Mouse (Mus musculus): ENCODE measurements around the gene N4bp2l2. TPM values are rescaled to one million over a fixed set of nuclear protein-coding genes. Genes with fewer than 3 reads are reported as not detected.
"Not testable (repeated sequence)": the region's sequence is repeated elsewhere in the genome, so short reads cannot be mapped to it uniquely, and the experiment has no call there.

The N4bp2l2 gene
- total RNA-seq, 2 experiments from 2014 or later, result 88.2 to 89.9 TPM

GRCm38 (mm10) chr5:150668731-150669130 lies 2.7 kb upstream of the N4bp2l2 start:
- Histone ChIP-seq H3K4me3 (no peak overlapping the region), H3K27ac (no peak overlapping the region)
- no peak for TF ChIP-seq CTCF (conservative IDR thresholded peaks at IDR 0.05)
- DNase-seq (ENCODE audit: low spot score in 2 of 2), result no peak

GRCm38 (mm10) chr5:150665132-150665954 lies 640 bp downstream of the N4bp2l2 start:
- Histone ChIP-seq H3K27ac (peak overlapping the region; percentile 95), H3K4me3 (peak overlapping the region; percentile 89)
- DNase-seq (ENCODE audit: low spot score in 2 of 2), result peak; percentile 92 to 98
- TF ChIP-seq CTCF (conservative IDR thresholded peaks at IDR 0.05), result peak; percentile 92

DNA sequence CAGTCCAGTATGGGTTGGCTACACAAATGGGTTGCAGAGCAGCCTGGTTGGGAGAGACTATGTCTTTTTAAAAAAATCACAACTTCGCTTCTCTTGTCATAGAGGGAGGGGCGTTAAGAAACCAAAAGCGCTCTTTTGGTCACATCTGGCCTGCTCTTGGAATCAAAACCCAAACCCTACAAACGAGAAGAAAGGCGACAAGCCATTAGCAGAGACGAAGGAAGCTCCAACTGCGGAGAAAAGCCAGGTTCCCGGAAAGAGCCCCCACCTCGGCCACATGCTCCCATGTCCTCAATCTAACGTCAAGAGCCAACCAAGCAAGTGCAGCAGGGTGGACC lies 1.2 kb downstream of the N4bp2l2 start:
- H3K27ac ChIP-seq, result peak overlapping the region; percentile 95
- TF ChIP-seq CTCF (conservative IDR thresholded peaks at IDR 0.05), result no peak
- DNase-seq (ENCODE audit: low spot score in 2 of 2), result peak in 1 of 2 experiments; percentile 29

DNA sequence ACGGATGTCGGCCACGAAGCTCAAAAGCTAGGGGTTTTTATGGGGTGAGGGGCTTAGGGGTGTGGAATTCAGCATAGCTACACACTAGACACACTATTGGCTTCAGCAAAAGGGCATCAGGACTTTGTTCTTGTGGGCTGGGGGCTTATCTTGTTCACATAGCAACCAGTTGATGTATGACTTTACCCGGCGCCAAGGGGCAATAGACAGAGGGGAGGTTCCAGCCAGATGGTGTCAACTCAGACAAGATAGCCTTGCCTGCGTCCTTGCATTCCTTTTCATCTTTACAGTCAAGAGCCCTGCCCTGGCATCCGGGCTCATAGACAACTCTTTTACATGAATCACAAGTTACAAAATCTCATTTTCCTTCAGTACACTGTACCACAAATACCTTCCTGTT lies 2.1 kb downstream of the N4bp2l2 start:
- peak overlapping the region; percentile 89 for H3K4me3 ChIP-seq
- H3K27ac ChIP-seq; DNase-seq (ENCODE audit: low spot score in 2 of 2): not testable (repeated sequence)

More for the DNA sequence above, 1.2 kb downstream of the N4bp2l2 start:
- peak overlapping the region; percentile 89 for H3K4me3 ChIP-seq

- H3K4me3 ChIP-seq, result peak overlapping the region; percentile 13; the same call in 1 of the 2 replicates
- H3K27ac ChIP-seq; DNase-seq (ENCODE audit: low spot score in 2 of 2): not testable (repeated sequence)
Observed at GRCm38 (mm10) chr5:150660296-150660695, 5.7 kb downstream of the N4bp2l2 start.

GRCm38 (mm10) chr5:150659425-150659824 lies 6.6 kb downstream of the N4bp2l2 start:
- H3K4me3 ChIP-seq; DNase-seq (ENCODE audit: low spot score in 2 of 2); H3K27ac ChIP-seq: not testable (repeated sequence)

DNA sequence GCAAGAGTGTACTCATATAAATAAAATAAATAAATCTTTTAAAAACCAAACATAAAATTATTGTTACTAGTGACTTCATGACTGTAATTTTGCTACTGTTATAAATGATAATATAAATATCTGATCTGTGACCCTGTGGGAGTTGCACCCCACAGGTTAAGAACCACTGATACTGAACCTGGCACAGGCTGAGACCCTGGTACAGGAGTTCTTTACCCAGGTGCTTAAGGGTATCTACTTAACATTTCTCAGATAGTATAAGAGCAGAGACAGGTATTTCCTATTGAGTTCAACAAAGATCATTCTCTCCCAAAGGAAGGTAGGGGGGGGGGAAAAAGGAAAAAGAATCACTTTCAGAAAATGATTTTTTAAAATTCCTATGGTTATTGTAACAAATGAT lies 11.4 kb downstream of the N4bp2l2 start:
- no peak overlapping the region for H3K4me3 ChIP-seq
- no peak overlapping the region for H3K27ac ChIP-seq
- DNase-seq (ENCODE audit: low spot score in 2 of 2), result no peak
- TF ChIP-seq CTCF (conservative IDR thresholded peaks at IDR 0.05), result peak; percentile 24; the same call in 1 of the 2 replicates

DNA sequence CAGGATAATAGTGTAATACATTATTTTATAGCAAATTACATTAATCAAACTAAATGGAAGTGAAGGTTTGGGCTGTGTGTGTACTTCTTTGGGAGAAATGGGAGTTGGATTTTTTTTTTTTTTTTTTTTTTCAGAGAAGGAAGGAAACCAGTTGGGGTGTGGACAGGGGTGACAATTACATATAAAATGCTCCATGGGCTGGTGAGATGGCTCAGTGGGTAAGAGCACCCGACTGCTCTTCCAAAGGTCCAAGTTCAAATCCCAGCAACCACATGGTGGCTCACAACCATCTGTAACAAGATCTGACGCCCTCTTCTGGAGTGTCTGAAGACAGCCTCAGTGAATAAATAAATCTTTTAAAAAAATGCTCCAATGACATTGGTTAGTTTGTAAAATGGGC lies 13.4 kb downstream of the N4bp2l2 start:
- DNase-seq (ENCODE audit: low spot score in 2 of 2), result no peak
- Histone ChIP-seq H3K27ac (no peak overlapping the region), H3K4me3 (no peak overlapping the region)
- TF ChIP-seq CTCF (conservative IDR thresholded peaks at IDR 0.05), result no peak

- H3K27ac ChIP-seq, result no peak overlapping the region
- no peak for DNase-seq (ENCODE audit: low spot score in 2 of 2)
- no peak overlapping the region for H3K4me3 ChIP-seq
- no peak for TF ChIP-seq CTCF (conservative IDR thresholded peaks at IDR 0.05)
Observed at GRCm38 (mm10) chr5:150644926-150645325, 21.1 kb downstream of the N4bp2l2 start.

GRCm38 (mm10) chr5:150643390-150643789 lies 22.6 kb downstream of the N4bp2l2 start:
- DNase-seq (ENCODE audit: low spot score in 2 of 2); H3K4me3 ChIP-seq; H3K27ac ChIP-seq: not testable (repeated sequence)
- peak; percentile 56 for TF ChIP-seq CTCF (conservative IDR thresholded peaks at IDR 0.05)

GRCm38 (mm10) chr5:150641440-150641839 lies 24.5 kb downstream of the N4bp2l2 start:
- Histone ChIP-seq H3K27ac (no peak overlapping the region), H3K4me3 (no peak overlapping the region)
- TF ChIP-seq CTCF (conservative IDR thresholded peaks at IDR 0.05), result no peak
- DNase-seq (ENCODE audit: low spot score in 2 of 2), result no peak

GRCm38 (mm10) chr5:150629692-150630091 lies 36.3 kb downstream of the N4bp2l2 start:
- no peak overlapping the region for H3K4me3 ChIP-seq
- TF ChIP-seq CTCF (conservative IDR thresholded peaks at IDR 0.05), result no peak
- no peak for DNase-seq (ENCODE audit: low spot score in 2 of 2)
- no peak overlapping the region for H3K27ac ChIP-seq

DNA sequence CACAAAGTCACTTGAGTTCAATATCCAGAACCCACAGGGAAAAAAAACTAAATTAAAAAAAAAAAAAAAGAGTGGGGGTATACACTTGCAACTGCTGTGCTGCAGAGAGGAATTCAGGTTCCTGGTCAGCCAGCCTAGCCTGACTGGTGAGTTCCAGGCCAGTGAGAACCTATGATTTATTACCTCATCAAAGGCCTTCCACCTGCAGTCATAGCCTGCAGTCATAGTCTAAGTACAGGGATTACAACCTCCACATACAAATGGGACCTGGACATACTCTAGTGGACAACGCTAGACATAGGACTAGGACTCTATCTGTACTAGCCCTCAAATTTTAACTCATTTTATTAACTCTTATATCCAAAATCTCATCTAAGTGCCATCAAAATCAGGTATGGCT lies 36.7 kb downstream of the N4bp2l2 start:
- DNase-seq (ENCODE audit: low spot score in 2 of 2), result no peak
- no peak for TF ChIP-seq CTCF (conservative IDR thresholded peaks at IDR 0.05)
- Histone ChIP-seq H3K4me3 (no peak overlapping the region), H3K27ac (no peak overlapping the region)

DNA sequence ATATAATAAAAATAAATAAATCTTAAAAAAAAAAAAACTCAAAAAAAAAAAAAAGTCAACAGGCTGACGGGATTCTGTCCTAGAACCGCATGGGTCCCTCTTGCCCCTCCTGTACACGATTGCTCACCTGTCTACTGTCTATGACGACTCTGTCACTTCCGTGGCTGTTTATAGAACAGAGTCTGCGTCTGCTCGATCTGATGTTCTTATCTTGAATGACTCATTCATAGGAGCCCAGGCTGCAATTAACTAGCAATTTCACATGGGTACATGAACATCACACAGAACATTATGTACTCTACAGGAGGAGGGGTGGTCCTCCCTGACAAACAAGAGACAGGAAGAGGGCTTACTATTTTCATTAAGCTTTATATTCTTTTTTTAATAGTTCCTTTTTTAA lies 40.5 kb downstream of the N4bp2l2 start:
- Histone ChIP-seq H3K27ac (no peak overlapping the region), H3K4me3 (no peak overlapping the region)
- peak in 1 of 2 experiments; percentile 27 for DNase-seq (ENCODE audit: low spot score in 2 of 2)
- no peak for TF ChIP-seq CTCF (conservative IDR thresholded peaks at IDR 0.05)
